14 mouse cellular contexts compared by ENCODE assay signal in the genomic region with DNA sequence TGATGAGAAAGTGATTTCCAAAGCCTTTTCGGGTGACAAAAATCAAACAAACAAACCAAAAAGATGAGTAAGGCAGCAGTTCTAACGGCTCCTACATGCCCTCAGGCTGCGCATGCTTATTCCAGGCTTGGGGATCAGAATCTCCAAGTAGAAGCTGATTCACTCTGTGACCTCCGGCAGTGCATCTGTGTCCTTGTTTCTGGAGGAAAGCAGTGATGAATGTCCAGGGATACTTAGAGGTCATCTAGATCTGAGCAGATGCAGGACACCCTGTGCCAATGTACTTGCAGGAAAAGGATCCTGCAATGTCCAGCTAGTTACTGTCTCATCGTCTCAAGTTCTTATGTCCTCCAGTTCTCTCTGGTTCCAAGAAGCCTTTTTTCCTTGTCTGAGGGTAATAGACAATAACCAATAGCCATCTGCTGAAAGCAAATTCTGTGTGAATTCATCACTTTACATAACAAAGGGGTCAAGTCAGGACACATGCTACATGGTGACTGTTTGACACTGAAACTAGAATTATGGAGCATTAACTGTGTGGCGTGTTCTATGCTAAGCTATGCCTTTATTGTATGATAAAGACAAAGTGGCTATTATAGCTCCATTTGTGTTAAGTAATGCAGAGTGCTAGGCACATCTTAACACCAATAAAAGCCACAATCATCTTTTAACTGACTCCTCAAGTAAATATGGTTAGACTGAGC.
DNase-seq lines count a peak whose midpoint lies in the region; ATAC-seq lines count a peak whose summit lies in the region.
"Had no signal": no experiment of that assay in that cellular context is flagged by ENCODE, and none has a peak within 500 bp of the region (broad histone marks: within the 10 kb centered on the region; RNA-seq: fewer than 3 reads in every experiment).

No protein-coding gene starts in this region.

- no peaks in the 10 kb centered on the region for H3K36me3 ChIP-seq in hindbrain, embryonic 13.5 days
- H3K36me3 ChIP-seq: heart, embryonic 15.5 days; liver, embryonic 15.5 days had no signal

- H3K9ac ChIP-seq in hindbrain, embryonic 13.5 days, result no peak overlapping the region
- H3K9ac ChIP-seq: forebrain, embryonic 13.5 days; heart, embryonic 15.5 days; liver, embryonic 15.5 days had no signal

- H3K4me3 ChIP-seq in hindbrain, embryonic 13.5 days, result no peak overlapping the region
- H3K4me3 ChIP-seq: forebrain, embryonic 13.5 days; heart, embryonic 15.5 days; liver, embryonic 15.5 days had no signal

- H3K27ac ChIP-seq in hindbrain, embryonic 13.5 days, result peak overlapping the region; percentile 25; the same call in 1 of the 2 replicates
- H3K27ac ChIP-seq: forebrain, embryonic 13.5 days; heart, embryonic 15.5 days; liver, embryonic 15.5 days; macrophage had no signal

- no peak for ATAC-seq in hindbrain, embryonic 13.5 days (ENCODE audit: low FRiP score)
- ATAC-seq: CD4-positive, CD25-positive, alpha-beta regulatory T cell, adult 4 months; forebrain, embryonic 13.5 days had no signal

- peaks cover 9% of the 10 kb centered on the region for H3K4me1 ChIP-seq in hindbrain, embryonic 13.5 days (replicated peaks)
- H3K4me1 ChIP-seq: forebrain, embryonic 13.5 days; liver, embryonic 15.5 days had no signal

- DNase-seq in left cerebral cortex, postnatal 4 days, result peak; percentile 8
- no peak for DNase-seq in left cerebral cortex, postnatal 14 days (ENCODE audit: low spot score in 2 of 2)
- DNase-seq in adrenal gland, adult 18-20 months (ENCODE audit: low spot score in 2 of 2), result peak; percentile 17 to 21
- DNase-seq in adrenal gland, postnatal 14 days, result peak; percentile 77
- no peak for DNase-seq in lung, postnatal 10 days
- DNase-seq in gastrocnemius, postnatal 4 days (ENCODE audit: low spot score in 2 of 2), result no peak
- DNase-seq: gastrocnemius, postnatal 36 days; right cerebral cortex, postnatal 25 days had no signal

- no peaks in the 10 kb centered on the region for H3K27me3 ChIP-seq in hindbrain, embryonic 13.5 days
- H3K27me3 ChIP-seq: forebrain, embryonic 13.5 days; heart, embryonic 15.5 days; liver, embryonic 15.5 days had no signal

- no peak overlapping the region for H3K4me2 ChIP-seq in hindbrain, embryonic 13.5 days
- H3K4me2 ChIP-seq: forebrain, embryonic 13.5 days; heart, embryonic 15.5 days; liver, embryonic 15.5 days had no signal

- intact Hi-C loops in left cerebral cortex, postnatal 4 days (cut with DNase I), result no loop called here
- intact Hi-C loops in left cerebral cortex, postnatal 14 days (cut with DNase I), result no loop called here

- 37% methylated on average over 6 of the region's 6 CpGs for WGBS in hindbrain, embryonic 13.5 days

- H3K9me3 ChIP-seq in hindbrain, embryonic 13.5 days, result no peaks in the 10 kb centered on the region
- H3K9me3 ChIP-seq: forebrain, embryonic 13.5 days; heart, embryonic 15.5 days; liver, embryonic 15.5 days had no signal

Comparison
In these comparisons a context has a peak if more than half of its experiments do, and no peak if none do; other contexts are left out.
1. DNase-seq: peak in left cerebral cortex, postnatal 4 days (single experiment), adrenal gland, adult 18-20 months (2 of 2) and adrenal gland, postnatal 14 days (single experiment); none in left cerebral cortex, postnatal 14 days (0 of 2), lung, postnatal 10 days (single experiment) and gastrocnemius, postnatal 4 days (0 of 2).